Mouse (Mus musculus) megakaryocyte, embryonic 14.5 days (primary cell): Measurements from ENCODE around the gene Taok2.

ENCODE experiments used
- FLI1 ChIP-seq: IDR thresholded peaks from 2 replicates; pipeline ENCODE4 v1.6.1; 2012; ENCODE audit warnings: low read length, inconsistent platforms, mixed read lengths
- GATA1 ChIP-seq: IDR thresholded peaks from 3 replicates; pipeline ENCODE4 v1.6.1; 2012; ENCODE audit warnings: mixed read lengths, low read length, inconsistent platforms, borderline replicate concordance

DNA sequence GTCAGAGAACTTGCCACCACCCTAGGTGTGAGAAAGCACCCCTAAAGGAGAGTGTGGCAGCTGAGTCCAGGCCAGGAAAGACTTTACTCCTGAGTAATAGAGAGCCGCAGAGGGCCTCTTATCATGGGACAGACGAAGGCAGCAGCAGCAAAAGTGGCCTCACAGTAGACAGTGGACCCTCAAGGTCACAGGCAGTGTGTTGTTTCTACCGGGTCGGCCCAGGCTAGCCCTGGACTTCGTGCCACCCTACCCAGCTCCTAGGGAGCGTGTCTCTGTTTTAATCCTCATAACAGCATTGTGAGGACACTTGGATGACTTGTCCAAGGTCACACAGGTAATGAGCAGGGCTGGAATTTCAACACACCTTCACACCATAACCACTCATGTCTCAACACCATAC, 34.3 kb downstream of the Taok2 start:
- TF ChIP-seq GATA1 (no peak), FLI1 (no peak)
